Mouse (Mus musculus): ENCODE measurements around the gene Ankrd44.

Ankrd44 gene

DNA sequence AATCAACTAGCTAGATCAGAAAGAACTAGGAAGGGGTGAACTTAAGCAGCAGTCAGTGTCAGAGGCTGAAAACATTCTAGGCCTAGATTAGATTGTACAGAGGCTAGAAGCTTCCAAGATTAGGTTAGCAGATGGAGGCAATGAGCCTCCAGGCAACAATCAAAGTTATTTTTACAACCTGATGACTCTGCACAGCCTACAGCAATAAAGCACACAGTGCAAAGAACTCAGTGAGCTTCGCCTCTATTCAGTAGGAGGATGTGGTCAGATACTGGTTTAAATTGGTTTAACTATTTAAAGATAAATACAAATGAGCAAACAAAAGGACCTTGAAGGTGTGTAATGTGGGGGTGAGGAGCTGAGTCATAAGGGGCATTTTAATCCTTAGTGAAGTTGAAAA lies 325.9 kb downstream of the Ankrd44 start:
- DNase-seq = no peak

DNA sequence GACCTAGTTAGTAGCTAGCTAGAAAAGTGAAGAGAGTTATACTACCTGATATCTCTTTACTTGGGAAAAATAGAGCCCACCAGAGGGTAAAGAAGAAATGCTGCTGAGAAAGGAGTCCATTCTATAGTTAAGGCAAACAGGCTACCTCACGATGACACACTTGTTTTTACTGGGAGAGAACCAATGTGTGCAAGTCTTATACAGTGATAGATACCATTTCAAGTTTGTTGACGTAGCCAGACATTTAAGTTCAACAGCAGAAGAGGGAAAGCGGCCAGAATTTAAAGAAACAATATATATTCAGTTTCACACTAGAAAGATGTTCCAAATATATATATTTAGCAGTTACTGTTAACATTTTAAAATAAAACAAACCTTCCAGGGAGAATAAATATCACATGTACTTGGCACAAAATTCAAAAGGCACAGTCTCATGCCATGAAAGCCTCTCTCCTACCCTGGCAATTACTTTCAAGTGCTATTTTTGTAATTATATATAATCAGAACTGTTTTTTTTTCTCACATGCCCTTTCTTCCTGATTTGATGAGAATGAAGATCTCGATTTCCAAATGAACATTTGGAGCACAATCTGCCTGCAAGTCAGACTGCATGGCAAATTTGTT lies 328.5 kb downstream of the Ankrd44 start:
- no peak for DNase-seq

DNA sequence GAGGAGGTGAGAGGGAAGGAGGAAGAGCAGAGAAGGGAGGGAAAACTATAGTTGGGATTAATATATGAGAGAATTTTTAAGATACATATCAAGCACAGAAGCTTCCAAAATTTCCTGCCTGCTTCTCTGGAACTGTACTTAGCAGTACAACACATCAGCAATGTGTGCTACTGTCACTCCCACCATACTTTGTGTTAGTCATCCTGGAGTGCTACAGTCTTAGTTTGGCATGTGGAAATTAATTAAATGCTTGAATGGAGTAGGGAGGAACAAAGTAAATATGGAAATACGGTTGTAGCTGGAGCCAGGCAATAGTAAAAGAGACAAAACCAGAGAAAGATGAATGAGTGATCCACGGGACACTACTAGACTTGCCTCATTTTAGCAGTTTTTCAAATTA lies 330.0 kb downstream of the Ankrd44 start:
- DNase-seq = no peak
